Mouse (Mus musculus) erythroblast, embryonic 14.5 days (primary cell): ENCODE data around the gene Mtmr4.

ENCODE experiments used
- GATA1 ChIP-seq: IDR thresholded peaks from 2 replicates; pipeline ENCODE4 v1.6.1; 2012; ENCODE audit warnings: low read length, inconsistent platforms, mixed read lengths
- TAL1 ChIP-seq: IDR thresholded peaks from 3 replicates; pipeline ENCODE4 v1.6.1; 2012; ENCODE audit warnings: low read length, inconsistent platforms, mixed read lengths

GRCm38 (mm10) chr11:87589605-87590004 is 2.4 kb upstream of the Mtmr4 start:
- TF ChIP-seq GATA1 (no peak), TAL1 (no peak)
